Mouse (Mus musculus) embryonic fibroblast, embryonic 13.5 days (primary cell): Measurements from ENCODE around the gene Fscn2.

ENCODE experiments used
- CTCF ChIP-seq: IDR thresholded peaks from 2 replicates; pipeline ENCODE4 v1.5.1; 2011; ENCODE audit warnings: mild to moderate bottlenecking, control low read depth, low read length, moderate library complexity, borderline replicate concordance; ENCODE audit not compliant: insufficient read depth
- POLR2A ChIP-seq: IDR thresholded peaks from 2 replicates; pipeline ENCODE4 v1.6.1; 2011; ENCODE audit warnings: low read depth, mild to moderate bottlenecking, control low read depth, low read length, moderate library complexity

DNA sequence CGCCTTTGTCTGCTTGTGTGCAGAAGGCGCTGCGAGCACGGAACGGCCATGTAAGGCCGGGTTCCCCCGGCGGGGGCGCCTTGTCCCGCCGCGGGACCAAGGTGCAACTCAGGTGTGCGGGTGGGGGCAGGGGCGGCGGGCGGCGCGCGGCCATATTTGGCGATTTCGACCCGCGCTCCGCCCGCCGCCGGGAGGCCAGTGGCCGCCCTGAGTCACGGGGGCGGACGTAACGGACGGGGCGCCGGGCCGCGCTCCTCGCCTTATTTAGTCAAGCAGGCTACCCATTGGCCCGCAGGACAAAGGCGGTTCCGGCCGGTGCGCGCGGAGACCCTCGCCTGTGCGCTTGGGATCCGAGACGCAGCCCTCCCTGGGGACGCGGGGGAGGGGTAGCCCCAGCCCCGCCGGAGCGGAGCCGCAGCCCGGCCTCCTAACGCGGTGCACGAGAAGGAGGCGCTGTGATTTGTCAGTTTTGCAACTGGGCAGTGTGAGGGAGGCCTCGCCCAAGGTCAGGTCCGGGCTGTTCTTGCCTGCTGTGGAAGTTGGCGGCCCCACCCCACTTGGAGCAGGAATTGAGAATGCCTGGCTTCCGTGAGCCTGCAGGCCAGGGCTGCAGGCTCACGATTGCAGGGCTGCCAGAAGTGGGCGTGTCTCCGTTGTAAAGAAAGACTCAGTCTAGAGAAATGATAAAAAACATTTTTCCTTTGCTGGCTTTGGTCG, 11.2 kb upstream of the Fscn2 start:
- TF ChIP-seq POLR2A, result peak; percentile 42; the same call in 1 of the 2 replicates
- no peak for TF ChIP-seq CTCF
